Mouse (Mus musculus) limb, embryonic 14.5 days (tissue): ENCODE results near the gene Prune2. TPM values are rescaled to one million over a fixed set of nuclear protein-coding genes. Genes with fewer than 3 reads are reported as not detected.
A peak's percentile ranks its signal among the peaks of the same experiment; 100 is the strongest.

Source experiments
- ATAC-seq: fragments of 200-750 bp; cut with Nextera tagmentation; 2 replicates; pipeline ENCODE4 v1.8.0; 2017; ENCODE audit warnings: low read depth, moderate number of reproducible peaks, moderate TSS enrichment; ENCODE audit not compliant: low FRiP score
- DNase-seq: peaks from one replicate; pipeline ENCODE4 v3.0.0-alpha.2; 2015; ENCODE audit warnings: low spot score
- H3K27ac ChIP-seq: fragments of 300-500 bp; sonication (generic); replicated peaks from 2 replicates; pipeline ENCODE4 v1.5.1; 2014; ENCODE audit warnings: low read depth, mild to moderate bottlenecking, low read length, moderate library complexity, mixed read lengths
- H3K27me3 ChIP-seq: fragments of 300-500 bp; sonication (generic); 2 replicates; pipeline ENCODE4 v1.6.1; 2014; ENCODE audit warnings: low read length, mixed read lengths; ENCODE audit not compliant: control insufficient read depth, insufficient read depth
- H3K36me3 ChIP-seq: fragments of 300-500 bp; sonication (generic); 2 replicates; pipeline ENCODE4 v1.6.1; 2014; ENCODE audit warnings: mild to moderate bottlenecking, low read length, moderate library complexity, mixed read lengths; ENCODE audit not compliant: control insufficient read depth, insufficient read depth
- H3K4me1 ChIP-seq: fragments of 300-500 bp; sonication (generic); 2 replicates; pipeline ENCODE4 v1.6.1; 2014; ENCODE audit warnings: antibody characterized with exemption, low read length, mixed read lengths; ENCODE audit not compliant: control insufficient read depth, insufficient read depth
- H3K4me2 ChIP-seq: fragments of 300-500 bp; sonication (generic); replicated peaks from 2 replicates; pipeline ENCODE4 v1.6.1; 2014; ENCODE audit warnings: low read depth, mild to moderate bottlenecking, low read length, moderate library complexity; ENCODE audit not compliant: severe bottlenecking
- H3K4me3 ChIP-seq: fragments of 300-500 bp; sonication (generic); replicated peaks from 2 replicates; pipeline ENCODE4 v1.5.1; 2014; ENCODE audit warnings: low read length
- H3K9ac ChIP-seq: fragments of 300-500 bp; sonication (generic); 2 replicates; pipeline ENCODE4 v1.6.1; 2014; ENCODE audit warnings: mild to moderate bottlenecking, low read depth, low read length, moderate library complexity; ENCODE audit not compliant: severe bottlenecking
- H3K9me3 ChIP-seq: fragments of 300-500 bp; sonication (generic); 2 replicates; pipeline ENCODE4 v1.6.1; 2016; ENCODE audit warnings: low read length; ENCODE audit not compliant: control insufficient read depth
- POLR2A ChIP-seq: fragments of 200-500 bp; IDR thresholded peaks from 2 replicates; pipeline ENCODE4 v1.8.0; 2012; ENCODE audit warnings: inconsistent platforms, mild to moderate bottlenecking, moderate library complexity, borderline replicate concordance; ENCODE audit not compliant: insufficient read depth, insufficient read length; ENCODE audit errors: extremely low read depth
- WGBS: fragments of 180-500 bp; shearing (Covaris S2); extraction: QIAGEN DNeasy Blood & Tissue Kit; methylation state at CpG from one replicate; pipeline ENCODE4 v1.1.7; 2014; 5-methylcytosine and 5-hydroxymethylcytosine counted together
- polyA plus RNA-seq, 2 experiments: library from polyadenylated mRNA; depleted of rRNA in 1 of 2; stranded (reverse) in 1 of 2; unstranded in 1 of 2; fragments of >200 nt; fragmentation: Nextera tagmentation in 1 of 2; extraction: Ambion mirVana in 1 of 2; gene quantifications; 2 replicates each; pipeline versions ENCODE4 v1.2.1 to v1.2.3; 2012 to 2014

Prune2 gene
- 1.7 and 2.1 TPM in 2 replicates for polyA plus RNA-seq (2012; rRNA removed)
- polyA plus RNA-seq (2014; fragmentation: Nextera tagmentation; extraction: Ambion mirVana): 1.9 and 2.3 TPM in 2 replicates

DNA sequence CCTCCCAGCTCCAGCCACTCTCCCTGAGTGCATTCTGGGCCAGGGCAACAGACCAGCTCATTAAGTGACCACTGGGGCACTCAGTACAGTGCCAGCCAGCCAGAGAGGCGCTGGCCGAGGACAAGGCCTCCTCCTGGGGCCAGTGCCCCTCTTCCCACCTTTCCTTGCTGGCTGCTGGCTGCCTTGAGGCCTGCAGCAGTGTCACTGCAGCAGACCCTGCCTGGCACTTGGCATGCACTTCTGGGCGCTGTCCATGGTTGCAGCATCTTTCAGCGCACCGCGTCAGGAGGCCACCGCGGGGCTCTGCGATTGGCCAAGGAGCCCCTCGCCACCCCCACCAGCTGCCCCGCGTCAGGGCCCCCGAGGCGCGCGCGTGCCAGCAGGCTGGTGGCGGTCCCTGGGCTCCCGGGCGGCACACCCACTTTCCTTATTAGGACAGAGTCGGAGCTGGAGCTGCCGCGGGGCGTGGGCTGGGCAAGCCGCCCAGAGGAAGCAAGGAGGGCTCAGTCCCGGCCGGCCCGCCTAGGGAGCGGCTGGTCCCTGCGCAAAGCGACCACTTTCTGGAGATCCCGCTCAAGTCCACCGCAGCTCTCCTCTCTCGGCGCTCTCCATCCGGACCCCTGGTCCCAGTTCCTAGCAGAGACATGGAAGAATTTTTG, at the start of gene Prune2:
Gene Prune2 (plus strand): TSS at position 506 of the 659 bp plus-strand sequence.
- H3K9me3 ChIP-seq: no peaks in the 10 kb centered on the region
- peaks cover 17% of the 10 kb centered on the region for H3K27me3 ChIP-seq
- WGBS: under 1% methylated on average over 30 of the region's 36 CpGs
- H3K9ac ChIP-seq: peak within 1 kb of the TSS; percentile 28
- H3K4me3 ChIP-seq: peak within 1 kb of the TSS; percentile 34
- ATAC-seq (peak; percentile 92), DNase-seq (peak; percentile 76)
- peaks cover 11% of the 10 kb centered on the region for H3K4me1 ChIP-seq
- H3K36me3 ChIP-seq: no peaks in the 10 kb centered on the region
- TF ChIP-seq POLR2A: no peak
- H3K27ac ChIP-seq: no peak within 1 kb of the TSS
- peak within 1 kb of the TSS; percentile 73 for H3K4me2 ChIP-seq

DNA sequence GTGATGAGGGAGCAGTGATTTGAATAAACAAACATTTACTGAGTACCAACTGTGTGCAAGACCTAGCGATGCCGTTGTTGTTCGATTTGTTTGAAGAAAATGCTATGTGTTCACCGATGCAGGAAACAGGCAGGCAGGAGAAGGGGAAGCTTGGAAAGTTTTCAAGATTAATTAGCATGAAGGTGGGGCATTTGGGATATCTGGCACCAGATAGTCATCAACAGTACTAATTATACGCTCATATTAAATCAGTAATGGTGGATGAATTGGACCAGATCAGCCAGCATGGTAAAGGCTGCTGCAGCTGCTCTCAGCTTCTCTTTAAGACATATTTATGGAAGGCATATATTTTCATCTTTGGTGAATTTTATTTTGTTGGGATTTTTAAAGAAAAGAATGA, 44.4 kb upstream of the Prune2 start:
- H3K4me2 ChIP-seq: no peak overlapping the region
- ATAC-seq (no peak), DNase-seq (no peak)
- no peaks in the 10 kb centered on the region for H3K27me3 ChIP-seq
- 84% methylated on average over 5 of the region's 5 CpGs for WGBS
- no peak overlapping the region for H3K27ac ChIP-seq
- H3K9me3 ChIP-seq: no peaks in the 10 kb centered on the region
- H3K9ac ChIP-seq: no peak overlapping the region
- no peak overlapping the region for H3K4me3 ChIP-seq
- H3K36me3 ChIP-seq: no peaks in the 10 kb centered on the region
- no peak for TF ChIP-seq POLR2A
- no peaks in the 10 kb centered on the region for H3K4me1 ChIP-seq

DNA sequence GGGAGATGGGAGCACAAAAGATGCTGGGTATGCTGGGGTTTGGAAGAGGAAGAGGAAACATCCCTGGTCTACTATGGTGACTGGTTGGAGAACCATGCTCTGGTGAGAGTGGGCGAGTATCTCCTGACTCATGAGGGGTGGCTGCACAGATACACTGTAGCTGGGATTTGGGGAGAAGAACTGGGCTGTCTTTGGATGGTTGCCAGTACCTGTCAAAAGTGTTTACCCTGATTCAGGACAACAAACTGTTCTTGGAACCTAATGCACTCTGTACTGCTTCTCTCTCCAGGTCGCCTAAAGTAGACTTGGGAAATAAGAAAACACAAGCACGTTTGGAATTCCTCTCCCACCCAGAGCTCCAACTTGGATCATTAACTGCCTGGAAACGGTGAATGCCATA, 31.4 kb upstream of the Prune2 start:
- ATAC-seq (no peak), DNase-seq (no peak)
- no peaks in the 10 kb centered on the region for H3K9me3 ChIP-seq
- 80% methylated on average over 4 of the region's 4 CpGs for WGBS
- no peak overlapping the region for H3K27ac ChIP-seq
- H3K27me3 ChIP-seq: no peaks in the 10 kb centered on the region
- no peak overlapping the region for H3K9ac ChIP-seq
- TF ChIP-seq POLR2A: no peak
- H3K4me3 ChIP-seq: no peak overlapping the region
- no peaks in the 10 kb centered on the region for H3K4me1 ChIP-seq
- no peak overlapping the region for H3K4me2 ChIP-seq
- no peaks in the 10 kb centered on the region for H3K36me3 ChIP-seq

DNA sequence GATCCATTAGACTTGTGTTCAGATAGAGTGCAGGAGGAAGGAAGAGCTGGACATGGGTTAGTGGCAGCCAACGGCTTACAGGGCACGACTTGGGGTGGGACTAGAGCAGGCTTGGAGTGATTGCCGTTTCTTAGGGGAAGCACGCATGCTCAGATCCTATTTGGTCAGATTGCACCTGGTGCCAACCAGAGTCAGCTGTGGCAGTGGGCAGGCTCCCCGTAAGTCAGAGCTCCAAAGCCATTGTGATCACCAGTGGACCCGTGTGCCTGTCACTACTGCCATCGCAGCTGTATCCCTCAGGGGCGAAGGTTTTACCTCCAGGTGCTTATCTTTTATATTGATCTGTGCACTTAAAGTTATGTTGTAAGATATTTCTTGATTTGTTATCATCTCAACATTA, 21.3 kb upstream of the Prune2 start:
- no peaks in the 10 kb centered on the region for H3K36me3 ChIP-seq
- no peaks in the 10 kb centered on the region for H3K9me3 ChIP-seq
- no peak overlapping the region for H3K4me3 ChIP-seq
- H3K27me3 ChIP-seq: no peaks in the 10 kb centered on the region
- ATAC-seq (no peak), DNase-seq (no peak)
- no peaks in the 10 kb centered on the region for H3K4me1 ChIP-seq
- 76% methylated on average over 8 of the region's 8 CpGs for WGBS
- no peak for TF ChIP-seq POLR2A
- no peak overlapping the region for H3K4me2 ChIP-seq
- H3K27ac ChIP-seq: no peak overlapping the region
- no peak overlapping the region for H3K9ac ChIP-seq

DNA sequence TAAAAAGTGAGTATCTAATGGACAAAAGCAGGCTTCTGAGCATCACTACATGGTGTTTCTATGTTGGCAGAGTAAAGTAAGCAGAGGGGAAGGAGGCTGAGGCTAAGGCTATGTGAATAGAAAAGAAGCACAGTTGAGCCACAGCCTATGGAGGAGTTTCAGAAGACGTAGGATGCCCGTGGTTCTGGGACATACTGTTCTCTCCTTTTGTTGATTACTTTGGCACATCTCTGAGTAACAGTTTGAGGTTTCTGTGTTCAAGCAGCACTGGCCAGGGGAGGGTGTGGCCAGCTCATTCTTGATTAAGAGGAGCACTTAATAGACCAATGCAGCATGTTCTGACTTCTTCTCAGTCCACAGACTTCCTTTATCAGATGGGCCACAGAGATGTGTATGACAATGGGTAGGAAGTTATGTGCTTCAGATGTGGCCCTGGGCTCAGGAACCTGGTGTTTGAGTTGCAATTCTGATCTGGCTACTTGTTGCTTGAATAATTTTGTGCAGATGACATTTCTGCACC, 7.1 kb upstream of the Prune2 start:
- no peak for TF ChIP-seq POLR2A
- no peak for DNase-seq
- Histone ChIP-seq H3K9ac (no peak overlapping the region), H3K27me3 (no peaks in the 10 kb centered on the region), H3K4me2 (no peak overlapping the region), H3K9me3 (no peaks in the 10 kb centered on the region), H3K36me3 (no peaks in the 10 kb centered on the region), H3K27ac (no peak overlapping the region), H3K4me3 (no peak overlapping the region), H3K4me1 (no peaks in the 10 kb centered on the region)
- no peak for ATAC-seq
- WGBS: 81% methylated on average over 2 of the region's 2 CpGs
